Comparison of ENCODE assay signal across 12 mouse cellular contexts in genomic region chr1:132655611-132656010, GRCm38 (mm10).
DNase-seq lines count a peak whose midpoint lies in the region; ATAC-seq and TF ChIP-seq lines count a peak whose summit lies in the region.
"Had no signal": no experiment of that assay in that cellular context is flagged by ENCODE, and none has a peak within 500 bp of the region (broad histone marks: within the 10 kb centered on the region; RNA-seq: fewer than 3 reads in every experiment).

No protein-coding gene starts in this region.

- no peaks in the 10 kb centered on the region for H3K79me2 ChIP-seq in MEL (ENCODE audit: control insufficient read depth, insufficient read depth, low read length, poor library complexity)

- H3K4me1 ChIP-seq in MEL (ENCODE audit: control insufficient read depth in 1 of 2, insufficient read depth in 2 of 2, low read length in 2 of 2): no peaks in the 10 kb centered on the region
- peaks cover 51% of the 10 kb centered on the region for H3K4me1 ChIP-seq in hindbrain, embryonic 14.5 days (replicated peaks; ENCODE audit: control insufficient read depth, insufficient read depth, low read length)
- no peaks in the 10 kb centered on the region for H3K4me1 ChIP-seq in intestine, postnatal 0 days (replicated peaks; ENCODE audit: control insufficient read depth, insufficient read depth, low read length)
- H3K4me1 ChIP-seq: liver, embryonic 15.5 days had no signal

- WGBS in hindbrain, embryonic 14.5 days: 63% methylated on average over 6 of the region's 6 CpGs
- 60% methylated on average over 6 of the region's 6 CpGs for WGBS in intestine, postnatal 0 days

- H3K4me2 ChIP-seq in hindbrain, embryonic 14.5 days (replicated peaks): no peak overlapping the region
- H3K4me2 ChIP-seq in intestine, postnatal 0 days (replicated peaks; ENCODE audit: low read depth): no peak overlapping the region
- H3K4me2 ChIP-seq: liver, embryonic 15.5 days had no signal

- peaks cover 0 to 5% of the 10 kb centered on the region in 2 experiments; a peak in 2 of 4 replicates for H3K27me3 ChIP-seq in MEL (ENCODE audit: control insufficient read depth in 1 of 2, insufficient read depth in 2 of 2, low read length in 2 of 2)
- H3K27me3 ChIP-seq in hindbrain, embryonic 14.5 days (ENCODE audit: control insufficient read depth, insufficient read depth, low read length): no peaks in the 10 kb centered on the region
- no peaks in the 10 kb centered on the region for H3K27me3 ChIP-seq in intestine, postnatal 0 days (replicated peaks; ENCODE audit: control insufficient read depth, insufficient read depth, low read length)

- H3K9ac ChIP-seq in MEL (ENCODE audit: control insufficient read depth, low read depth, low read length, poor library complexity, severe bottlenecking): no peak overlapping the region
- H3K9ac ChIP-seq in hindbrain, embryonic 14.5 days: peak overlapping the region; percentile 30; the same call in 1 of the 2 replicates
- no peak overlapping the region for H3K9ac ChIP-seq in intestine, postnatal 0 days (ENCODE audit: low read depth, low read length)
- H3K9ac ChIP-seq: liver, embryonic 15.5 days had no signal

- peak; percentile 51 for TF ChIP-seq CTCF in layer of hippocampus, adult 2 months (conservative IDR thresholded peaks at IDR 0.05)
- TF ChIP-seq CTCF in MEL (IDR thresholded peaks at IDR 0.05 in 2 of 3, conservative IDR thresholded peaks at IDR 0.05 in 1 of 3; ENCODE audit: control insufficient read depth in 1 of 3, insufficient read depth in 1 of 3, low read depth in 2 of 3, low read length in 3 of 3, poor library complexity in 1 of 3, severe bottlenecking in 1 of 3): no peak
- no peak for TF ChIP-seq CTCF in intestine, postnatal 0 days (IDR thresholded peaks at IDR 0.05; ENCODE audit: low read depth)

- no peak for DNase-seq in layer of hippocampus, adult 2 months (ENCODE audit: low spot score in 2 of 2)
- DNase-seq in layer of hippocampus, adult 11-12 months (ENCODE audit: low spot score): no peak
- DNase-seq in MEL (ENCODE audit: low read depth, low spot score): no peak
- DNase-seq in cerebellum, adult 11-12 months: peak; percentile 67
- no peak for DNase-seq in hindbrain, embryonic 14.5 days (ENCODE audit: low spot score)
- no peak for DNase-seq in layer of hippocampus, postnatal 10 days (ENCODE audit: low spot score in 2 of 2)
- DNase-seq: gastrocnemius, postnatal 36 days; heart, postnatal 14 days had no signal

- no peak for TF ChIP-seq EP300 in MEL (IDR thresholded peaks at IDR 0.05; ENCODE audit: low read depth in 1 of 2, low read length in 2 of 2)

- TF ChIP-seq POLR2A in MEL (IDR thresholded peaks at IDR 0.05; ENCODE audit: control insufficient read depth in 1 of 2, insufficient read depth in 1 of 2, low read depth in 1 of 2, low read length in 2 of 2, poor library complexity in 1 of 2): no peak

- no peak overlapping the region for H3K27ac ChIP-seq in layer of hippocampus, adult 2 months
- H3K27ac ChIP-seq in MEL (ENCODE audit: control insufficient read depth, low read depth, low read length): no peak overlapping the region
- peak overlapping the region; percentile 78 for H3K27ac ChIP-seq in hindbrain, embryonic 14.5 days
- H3K27ac ChIP-seq in intestine, postnatal 0 days (ENCODE audit: low read depth, low read length): no peak overlapping the region
- H3K27ac ChIP-seq: liver, embryonic 15.5 days had no signal

- no peak for TF ChIP-seq RAD21 in MEL (IDR thresholded peaks at IDR 0.05; ENCODE audit: low read depth, low read length)

- H3K9me3 ChIP-seq in MEL (replicated peaks; ENCODE audit: insufficient read depth, low read length): no peaks in the 10 kb centered on the region
- no peaks in the 10 kb centered on the region for H3K9me3 ChIP-seq in hindbrain, embryonic 14.5 days (ENCODE audit: control insufficient read depth, low read length)
- no peaks in the 10 kb centered on the region for H3K9me3 ChIP-seq in intestine, postnatal 0 days (ENCODE audit: control insufficient read depth)
- H3K9me3 ChIP-seq: liver, embryonic 15.5 days had no signal

- H3K4me3 ChIP-seq in layer of hippocampus, adult 2 months: no peak overlapping the region
- H3K4me3 ChIP-seq in MEL (ENCODE audit: control insufficient read depth in 1 of 2, insufficient read depth in 1 of 2, low read depth in 2 of 2, low read length in 2 of 2): no peak overlapping the region
- H3K4me3 ChIP-seq in hindbrain, embryonic 14.5 days (replicated peaks; ENCODE audit: low read length): no peak overlapping the region
- no peak overlapping the region for H3K4me3 ChIP-seq in intestine, postnatal 0 days (ENCODE audit: low read depth, low read length)
- H3K4me3 ChIP-seq: erythroblast, embryonic 14.5 days; liver, embryonic 15.5 days had no signal

- no peaks in the 10 kb centered on the region for H3K36me3 ChIP-seq in MEL (ENCODE audit: control insufficient read depth in 1 of 2, insufficient read depth in 2 of 2, low read length in 2 of 2)
- no peaks in the 10 kb centered on the region for H3K36me3 ChIP-seq in hindbrain, embryonic 14.5 days (replicated peaks; ENCODE audit: control insufficient read depth, insufficient read depth)
- H3K36me3 ChIP-seq in intestine, postnatal 0 days (ENCODE audit: control insufficient read depth, insufficient read depth): no peaks in the 10 kb centered on the region
- H3K36me3 ChIP-seq: liver, embryonic 15.5 days had no signal

- no peak for ATAC-seq in hindbrain, embryonic 14.5 days (ENCODE audit: low FRiP score)
- no peak for ATAC-seq in intestine, postnatal 0 days
- no peak for ATAC-seq in erythroblast, adult 5-6 weeks (replicated peaks; ENCODE audit: low FRiP score, poor library complexity, severe bottlenecking)

TF ChIP-seq in MEL, 35 proteins besides CTCF, POLR2A, EP300 and RAD21:
- TF ChIP-seq HCFC1 (IDR thresholded peaks at IDR 0.05; ENCODE audit: low read depth, low read length) (no peak), USF1 (IDR thresholded peaks at IDR 0.05; ENCODE audit: low read depth, low read length) (0 out of 2 replicates have a peak, but pooled peaks have one; percentile 21), TAL1 (IDR thresholded peaks at IDR 0.05; ENCODE audit: low read length) (no peak), GABPA (IDR thresholded peaks at IDR 0.05; ENCODE audit: low read depth, low read length) (no peak)
